Mouse (Mus musculus) spleen, adult 2 months (tissue): ENCODE measurements at regions not wholly inside any gene's neighbourhood (a gene's known extent, or its start where the extent isn't known, plus 50 kb on each side); places are given as distances from the start of the nearest gene placed in this dataset.

Experiments
- CTCF ChIP-seq: fragments of 200-500 bp; IDR thresholded peaks from 2 replicates; pipeline ENCODE4 v1.5.1; 2011; ENCODE audit warnings: mild to moderate bottlenecking, inconsistent platforms; ENCODE audit not compliant: insufficient read depth, insufficient read length, insufficient replicate concordance; ENCODE audit errors: extremely low read depth
- POLR2A ChIP-seq: fragments of 200-500 bp; IDR thresholded peaks from 2 replicates; pipeline ENCODE4 v1.6.1; 2011; ENCODE audit warnings: low read depth, low read length, inconsistent platforms

- TF ChIP-seq POLR2A = no peak
- no peak for TF ChIP-seq CTCF
These were observed 85.8 kb upstream of the Usp47 start for GRCm38 (mm10) chr7:111937547-111937946.
